Comparison of ENCODE assay signal across 8 mouse cellular contexts in the genomic region with DNA sequence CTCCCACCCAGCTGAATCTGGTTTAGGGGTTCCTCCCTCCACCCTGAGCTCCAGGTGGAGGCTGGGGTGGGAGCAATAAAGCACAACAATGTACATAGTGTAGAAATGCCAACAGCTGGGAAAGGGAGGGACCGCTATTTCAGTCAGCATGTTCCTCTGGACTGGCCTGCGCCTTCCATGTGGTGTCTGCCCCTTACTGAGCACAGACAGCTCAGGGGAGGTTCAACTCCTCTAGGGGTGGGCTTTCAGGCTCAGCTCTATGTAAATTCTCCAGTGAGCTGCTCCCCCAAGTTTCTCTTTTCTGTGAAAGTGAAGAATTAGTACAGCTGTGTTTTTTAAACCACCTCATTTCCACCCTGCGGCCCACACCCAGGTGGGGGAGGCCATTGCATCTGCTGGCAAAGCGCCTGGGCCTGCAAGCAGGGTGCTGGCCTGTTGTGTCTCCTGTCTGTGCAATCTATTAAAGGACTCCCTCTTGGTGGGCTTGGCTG. TPM values are rescaled to one million over a fixed set of nuclear protein-coding genes. Genes with fewer than 3 reads are reported as not detected.
DNase-seq lines count a peak whose midpoint lies in the region; ATAC-seq and TF ChIP-seq lines count a peak whose summit lies in the region.

No protein-coding gene starts in this region.

- no peak for DNase-seq in liver, embryonic 11.5 days (ENCODE audit: low spot score)
- no peak for DNase-seq in liver
- DNase-seq in brain, adult 2 months (ENCODE audit: low read depth, low spot score): peak; percentile 53
- peak; percentile 61 to 73 for DNase-seq in heart, adult 18-20 months
- no peak for DNase-seq in midbrain, postnatal 0 days (ENCODE audit: low spot score)
- no peak for DNase-seq in layer of hippocampus, adult 9-11 months

- H3K9me3 ChIP-seq in liver, embryonic 11.5 days (ENCODE audit: control insufficient read depth, low read length): no peaks in the 10 kb centered on the region
- no peaks in the 10 kb centered on the region for H3K9me3 ChIP-seq in intestine, postnatal 0 days (ENCODE audit: control insufficient read depth)
- no peaks in the 10 kb centered on the region for H3K9me3 ChIP-seq in midbrain, postnatal 0 days (ENCODE audit: low read length)

- H3K9ac ChIP-seq in liver, embryonic 11.5 days (ENCODE audit: low read depth, low read length): no peak overlapping the region
- H3K9ac ChIP-seq in intestine, postnatal 0 days (ENCODE audit: low read depth, low read length): 0 out of 2 replicates have a peak overlapping the region, but pooled peaks have one; percentile 8
- H3K9ac ChIP-seq in midbrain, postnatal 0 days (replicated peaks; ENCODE audit: low read length, poor library complexity, severe bottlenecking): no peak overlapping the region

- no peak overlapping the region for H3K4me3 ChIP-seq in liver, embryonic 11.5 days (ENCODE audit: low read depth, low read length)
- no peak overlapping the region for H3K4me3 ChIP-seq in intestine, postnatal 0 days (ENCODE audit: low read depth, low read length)
- H3K4me3 ChIP-seq in midbrain, postnatal 0 days (ENCODE audit: low read depth, low read length): no peak overlapping the region

- TF ChIP-seq CTCF in intestine, postnatal 0 days (IDR thresholded peaks at IDR 0.05; ENCODE audit: low read depth): no peak
- no peak for TF ChIP-seq CTCF in midbrain, postnatal 0 days (IDR thresholded peaks at IDR 0.05)

- WGBS in liver, embryonic 11.5 days: 85% methylated on average over 4 of the region's 4 CpGs
- WGBS in intestine, postnatal 0 days: 60% methylated on average over 4 of the region's 4 CpGs
- WGBS in midbrain, postnatal 0 days: 89% methylated on average over 4 of the region's 4 CpGs

- H3K4me2 ChIP-seq in liver, embryonic 11.5 days: no peak overlapping the region
- no peak overlapping the region for H3K4me2 ChIP-seq in intestine, postnatal 0 days (replicated peaks; ENCODE audit: low read depth)
- H3K4me2 ChIP-seq in midbrain, postnatal 0 days (ENCODE audit: low read depth, low read length, poor library complexity, severe bottlenecking): no peak overlapping the region

- H3K27ac ChIP-seq in liver, embryonic 11.5 days (ENCODE audit: low read depth, low read length): peak overlapping the region; percentile 33; the same call in 1 of the 2 replicates
- peak overlapping the region; percentile 30; the same call in 1 of the 2 replicates for H3K27ac ChIP-seq in intestine, postnatal 0 days (ENCODE audit: low read depth, low read length)
- peak overlapping the region; percentile 47 for H3K27ac ChIP-seq in midbrain, postnatal 0 days (ENCODE audit: low read depth, low read length)

- no peak for ATAC-seq in liver, embryonic 11.5 days (replicated peaks; ENCODE audit: low FRiP score)
- no peak for ATAC-seq in intestine, postnatal 0 days
- ATAC-seq in midbrain, postnatal 0 days (ENCODE audit: low FRiP score): peak; percentile 10; the same call in 1 of the 2 replicates
- ATAC-seq in granulocyte monocyte progenitor cell, adult 5-6 weeks (replicated peaks; ENCODE audit: poor library complexity, severe bottlenecking): no peak

- peaks cover 45% of the 10 kb centered on the region for H3K36me3 ChIP-seq in liver, embryonic 11.5 days (ENCODE audit: control insufficient read depth, insufficient read depth, low read length)
- H3K36me3 ChIP-seq in intestine, postnatal 0 days (ENCODE audit: control insufficient read depth, insufficient read depth): peaks cover 50% of the 10 kb centered on the region
- peaks cover 53% of the 10 kb centered on the region for H3K36me3 ChIP-seq in midbrain, postnatal 0 days (ENCODE audit: insufficient read depth, low read length)

- peaks cover 15% of the 10 kb centered on the region for H3K4me1 ChIP-seq in liver, embryonic 11.5 days (replicated peaks; ENCODE audit: control insufficient read depth, insufficient read depth, low read length)
- H3K4me1 ChIP-seq in intestine, postnatal 0 days (replicated peaks; ENCODE audit: control insufficient read depth, insufficient read depth, low read length): no peaks in the 10 kb centered on the region
- H3K4me1 ChIP-seq in midbrain, postnatal 0 days (ENCODE audit: insufficient read depth, low read length): no peaks in the 10 kb centered on the region

- H3K27me3 ChIP-seq in liver, embryonic 11.5 days (replicated peaks; ENCODE audit: control insufficient read depth, insufficient read depth, low read length): no peaks in the 10 kb centered on the region
- H3K27me3 ChIP-seq in intestine, postnatal 0 days (replicated peaks; ENCODE audit: control insufficient read depth, insufficient read depth, low read length): no peaks in the 10 kb centered on the region
- H3K27me3 ChIP-seq in midbrain, postnatal 0 days (ENCODE audit: insufficient read depth, low read length): no peaks in the 10 kb centered on the region

RNA-seq across cellular contexts. Expression of a gene that starts 9.6 kb away (rescaled TPM):
- polyA plus RNA-seq in liver, embryonic 11.5 days (2014; fragmentation: Nextera tagmentation; extraction: Ambion mirVana): 5,363 and 5,401 TPM in 2 replicates
- 100 to 1,000 TPM; 304 to 366 TPM for total RNA-seq in heart, adult 18-20 months (2021)
- polyA plus RNA-seq in intestine, postnatal 0 days (2015; fragmentation: Nextera tagmentation; extraction: Ambion mirVana): 3,711 and 4,178 TPM in 2 replicates
- total RNA-seq in midbrain, postnatal 0 days (2014; rRNA removed): 2,296 and 2,489 TPM in 2 replicates
- 5,099 and 5,106 TPM in 2 replicates for polyA plus RNA-seq in midbrain, postnatal 0 days (2015; fragmentation: Nextera tagmentation; extraction: Ambion mirVana)
- 4,322 and 4,754 TPM in 2 replicates for total RNA-seq in granulocyte monocyte progenitor cell, adult 5-6 weeks (2014; fragmentation: Nextera tagmentation)
- 1,769 and 2,269 TPM in 2 replicates for total RNA-seq in granulocyte monocyte progenitor cell, adult 5-6 weeks (2017)

RNA-seq across cellular contexts. Expression of a gene that starts 16.8 kb away (rescaled TPM):
- 11.5 and 12.7 TPM in 2 replicates for polyA plus RNA-seq in liver, embryonic 11.5 days (2014; fragmentation: Nextera tagmentation; extraction: Ambion mirVana)
- 10 to 100 TPM; 33.8 to 37.0 TPM for total RNA-seq in heart, adult 18-20 months (2021)
- polyA plus RNA-seq in intestine, postnatal 0 days (2015; fragmentation: Nextera tagmentation; extraction: Ambion mirVana): 7.8 and 8.0 TPM in 2 replicates
- total RNA-seq in midbrain, postnatal 0 days (2014; rRNA removed): 139 and 153 TPM in 2 replicates
- 33.7 and 36.0 TPM in 2 replicates for polyA plus RNA-seq in midbrain, postnatal 0 days (2015; fragmentation: Nextera tagmentation; extraction: Ambion mirVana)
- total RNA-seq in granulocyte monocyte progenitor cell, adult 5-6 weeks (2014; fragmentation: Nextera tagmentation): 39.9 and 62.9 TPM in 2 replicates
- total RNA-seq in granulocyte monocyte progenitor cell, adult 5-6 weeks (2017): 6.1 and 10.6 TPM in 2 replicates

RNA-seq across cellular contexts. Expression of a gene that starts 38.6 kb away (rescaled TPM):
- polyA plus RNA-seq in liver, embryonic 11.5 days (2014; fragmentation: Nextera tagmentation; extraction: Ambion mirVana): 242 and 254 TPM in 2 replicates
- total RNA-seq in heart, adult 18-20 months (2021): 10 to 100 TPM; 71.4 to 86.8 TPM
- polyA plus RNA-seq in intestine, postnatal 0 days (2015; fragmentation: Nextera tagmentation; extraction: Ambion mirVana): 343 and 346 TPM in 2 replicates
- 46.2 and 57.2 TPM in 2 replicates for total RNA-seq in midbrain, postnatal 0 days (2014; rRNA removed)
- polyA plus RNA-seq in midbrain, postnatal 0 days (2015; fragmentation: Nextera tagmentation; extraction: Ambion mirVana): 133 and 142 TPM in 2 replicates
- total RNA-seq in granulocyte monocyte progenitor cell, adult 5-6 weeks (2014; fragmentation: Nextera tagmentation): 152 and 264 TPM in 2 replicates
- total RNA-seq in granulocyte monocyte progenitor cell, adult 5-6 weeks (2017): 119 and 143 TPM in 2 replicates

Comparison
In these comparisons a context has a peak if more than half of its experiments do, and no peak if none do; other contexts are left out.
1. DNase-seq: peak in brain, adult 2 months (single experiment) and heart, adult 18-20 months (2 of 2); none in liver, embryonic 11.5 days (single experiment), liver (single experiment), midbrain, postnatal 0 days (single experiment) and layer of hippocampus, adult 9-11 months (single experiment).
2. Peak in every context shown above with its lines, with median percentiles within 50 percentile points of each other: H3K27ac ChIP-seq.